Mouse (Mus musculus) CD4-positive, CD25-positive, alpha-beta regulatory T cell, adult 4 months (primary cell): Measurements from ENCODE around the gene Klk1. TPM values are rescaled to one million over a fixed set of nuclear protein-coding genes. Genes with fewer than 3 reads are reported as not detected.
"Not testable (repeated sequence)": the region's sequence is repeated elsewhere in the genome, so short reads cannot be mapped to it uniquely, and the experiment has no call there.

Experiments
- ATAC-seq: one replicate; pipeline ENCODE4 v1.8.0; 2017
- polyA plus RNA-seq, 2 experiments: library from polyadenylated mRNA; unstranded; fragments of 100-300 nt; shearing (Covaris generic); gene quantifications; one replicate each; pipeline ENCODE4 v1.2.1; 2017

The Klk1 gene
- 1 to 10 TPM in 1 of 2 experiments, not detected in 1; 1.0 TPM for polyA plus RNA-seq

DNA sequence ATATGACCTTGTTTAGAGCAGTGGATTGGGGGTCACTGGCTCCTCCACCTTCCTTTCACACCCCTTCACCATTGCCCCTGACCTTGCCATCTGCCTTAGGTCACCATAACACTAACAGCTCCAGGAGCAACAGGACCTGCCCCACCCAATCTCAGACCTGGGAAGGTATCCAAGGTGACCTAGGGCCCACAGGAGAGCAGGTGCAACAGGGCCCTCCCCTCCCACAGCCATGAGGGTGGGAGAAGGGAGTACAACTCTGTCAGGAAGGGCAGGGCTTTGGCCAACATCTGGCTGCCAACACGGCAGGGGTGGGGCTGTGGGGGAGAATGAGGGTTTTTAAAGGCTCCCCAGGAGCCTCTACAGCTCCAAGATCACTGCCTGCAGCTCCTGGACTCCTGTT, at the start of gene Klk1:
Gene Klk1 (plus strand): TSS at position 285 of the 400 bp plus-strand sequence.
- ATAC-seq, result no peak

DNA sequence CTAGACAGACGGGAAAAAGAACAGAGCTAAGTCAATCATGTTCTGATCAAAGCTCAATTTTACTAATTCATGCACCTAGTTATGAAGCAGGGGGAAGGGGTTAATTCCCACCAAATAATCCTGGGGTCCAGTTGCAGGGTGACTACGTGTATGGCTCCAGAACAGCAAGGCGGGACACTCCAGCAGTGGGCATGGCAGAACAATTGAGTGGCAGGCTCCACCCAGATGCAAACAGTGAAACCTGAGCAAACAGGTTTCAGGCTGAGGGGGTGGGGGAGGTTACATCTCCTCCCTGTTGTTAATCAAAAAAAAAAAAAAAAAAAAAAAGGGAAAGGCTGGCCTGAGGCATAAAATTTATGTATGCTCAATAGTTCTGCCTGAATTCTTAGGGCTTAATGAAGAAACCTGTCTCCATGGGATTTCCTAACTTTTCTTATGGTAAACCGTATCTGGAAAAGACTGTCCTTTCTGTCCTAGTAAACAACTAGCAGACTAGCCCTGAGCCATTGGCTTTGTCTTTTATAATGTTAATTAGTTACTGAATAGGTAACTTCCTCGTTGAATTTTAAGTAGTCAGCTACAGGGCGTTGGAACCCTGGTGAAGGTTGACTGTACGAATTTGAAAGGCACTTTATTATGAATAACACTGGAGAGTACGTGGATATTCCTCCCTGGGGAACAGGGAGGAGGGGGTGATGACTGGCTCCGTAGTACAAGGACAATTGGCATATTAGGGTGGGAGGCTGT, 45.7 kb upstream of the Klk1 start:
- no peak for ATAC-seq

DNA sequence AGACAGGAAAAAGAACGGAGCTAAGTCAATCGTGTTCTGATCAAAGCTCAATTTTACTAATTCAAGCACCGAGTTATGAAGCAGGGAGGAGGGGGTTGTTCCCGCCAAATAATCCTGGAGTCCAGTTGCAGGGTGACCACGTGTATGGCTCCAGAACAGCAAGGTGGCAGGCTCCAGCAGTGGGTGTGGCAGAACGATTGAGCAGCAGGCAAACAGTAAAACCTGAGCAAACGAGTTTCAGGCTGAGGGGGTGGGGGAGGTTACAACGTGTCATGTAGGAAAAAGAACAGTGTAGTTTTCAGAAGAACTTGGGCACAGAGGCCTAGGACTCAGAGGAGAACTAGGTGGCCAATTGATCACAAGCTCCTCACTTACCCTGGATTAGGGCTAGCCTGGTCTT, 38.6 kb upstream of the Klk1 start:
- ATAC-seq, result not testable (repeated sequence)

DNA sequence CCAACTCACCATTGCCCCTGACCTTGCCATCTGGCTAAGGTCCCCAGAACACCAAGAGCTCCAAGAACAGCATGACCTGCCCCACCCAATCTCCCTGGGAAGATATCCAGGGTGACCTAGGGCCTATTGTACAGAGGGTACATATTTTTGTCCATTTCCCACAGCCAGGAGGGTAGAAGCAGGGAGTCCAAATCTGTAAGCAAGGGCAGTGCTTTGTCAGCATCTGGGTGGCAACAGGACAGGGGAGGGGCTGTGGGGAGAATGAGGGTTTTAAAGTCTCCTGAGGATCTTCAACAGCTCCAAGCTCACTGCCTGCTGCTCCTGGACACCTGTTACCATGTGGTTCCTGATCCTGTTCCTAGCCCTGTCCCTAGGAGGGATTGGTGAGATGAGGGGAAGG, 37.2 kb upstream of the Klk1 start, which contains the start of gene Klk1b24:
Gene Klk1b24 (plus strand): TSS at position 301 of the 400 bp plus-strand sequence.
- ATAC-seq, result not testable (repeated sequence)

DNA sequence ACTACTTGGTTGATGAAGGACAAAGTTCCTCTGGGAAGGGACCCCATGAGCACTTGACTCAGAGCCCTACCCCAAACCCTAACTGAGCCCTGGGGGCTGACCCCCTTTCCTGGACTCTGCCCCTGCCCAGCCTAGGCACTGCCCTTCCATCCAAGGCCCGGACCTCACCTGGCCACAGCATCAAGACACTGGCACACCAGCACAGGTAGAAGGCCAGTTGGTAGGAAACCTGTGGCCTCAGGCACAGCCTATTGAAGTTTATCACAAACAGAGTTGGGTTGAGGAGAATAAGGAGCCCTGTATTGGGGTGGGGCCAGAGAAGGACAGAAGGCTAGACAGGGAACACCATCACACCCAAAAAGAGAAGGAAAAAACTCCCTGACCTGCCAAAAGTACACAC, 31.7 kb upstream of the Klk1 start:
- not testable (repeated sequence) for ATAC-seq

DNA sequence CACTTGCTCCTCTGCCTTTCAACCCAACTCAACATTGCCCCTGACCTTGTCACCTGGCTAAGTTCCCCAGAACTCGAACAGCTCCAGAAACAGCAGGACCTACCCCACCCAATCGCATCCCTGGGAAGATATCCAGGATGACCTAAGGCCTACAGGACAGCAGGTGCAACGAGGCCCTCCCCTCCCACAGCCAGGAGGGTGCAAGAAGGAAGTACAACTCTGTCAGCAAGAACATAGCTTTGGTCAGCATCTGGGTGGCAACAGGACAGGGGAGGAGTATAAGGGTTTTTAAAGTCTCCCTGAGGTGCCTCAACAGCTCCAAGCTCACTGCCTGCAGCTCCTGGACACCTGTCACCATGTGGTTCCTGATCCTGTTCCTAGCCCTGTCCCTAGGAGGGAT, 27.3 kb upstream of the Klk1 start, which contains the start of gene Klk1b3:
Gene Klk1b3 (plus strand): TSS at position 301 of the 400 bp plus-strand sequence.
- no peak for ATAC-seq

DNA sequence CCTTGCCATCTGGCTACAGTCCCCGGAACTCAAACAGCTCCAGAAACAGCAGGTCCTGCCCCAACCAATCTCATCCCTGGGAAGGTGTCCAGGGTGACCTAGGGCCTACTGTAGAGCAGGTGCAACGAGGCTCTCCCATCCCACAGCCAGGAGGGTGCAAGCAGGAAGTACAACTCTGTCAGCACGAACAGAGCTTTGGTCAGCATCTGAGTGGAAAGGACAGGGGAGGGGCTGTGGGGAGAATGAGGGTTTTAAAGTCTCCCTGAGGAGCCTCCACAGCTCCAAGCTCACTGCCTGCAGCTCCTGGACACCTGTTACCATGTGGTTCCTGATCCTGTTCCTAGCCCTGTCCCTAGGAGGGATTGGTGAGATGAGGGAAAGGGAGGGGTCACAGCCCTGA, 18.0 kb upstream of the Klk1 start, which contains the start of gene Klk1b4:
Gene Klk1b4 (plus strand): TSS at position 301 of the 400 bp plus-strand sequence.
- not testable (repeated sequence) for ATAC-seq

DNA sequence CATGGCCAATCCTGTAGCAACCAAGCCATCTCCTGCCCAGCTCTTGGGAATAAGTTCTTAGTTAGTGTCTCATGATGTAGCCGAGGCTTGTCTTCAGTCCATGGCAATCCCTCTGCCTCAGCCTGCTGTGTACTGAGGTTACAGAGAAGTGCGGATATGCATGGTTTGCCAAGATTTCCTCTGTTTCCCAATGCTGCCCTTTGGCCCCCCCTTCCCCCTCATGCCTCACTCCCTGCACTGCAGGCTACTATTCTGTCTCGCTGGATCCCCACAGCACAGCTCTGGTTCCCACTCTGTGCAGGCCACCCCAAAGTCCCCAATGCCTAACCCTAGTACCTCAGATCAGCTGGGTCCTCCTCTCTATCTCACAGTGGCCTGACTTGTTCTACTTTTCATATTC, 16.9 kb upstream of the Klk1 start:
- ATAC-seq, result no peak

DNA sequence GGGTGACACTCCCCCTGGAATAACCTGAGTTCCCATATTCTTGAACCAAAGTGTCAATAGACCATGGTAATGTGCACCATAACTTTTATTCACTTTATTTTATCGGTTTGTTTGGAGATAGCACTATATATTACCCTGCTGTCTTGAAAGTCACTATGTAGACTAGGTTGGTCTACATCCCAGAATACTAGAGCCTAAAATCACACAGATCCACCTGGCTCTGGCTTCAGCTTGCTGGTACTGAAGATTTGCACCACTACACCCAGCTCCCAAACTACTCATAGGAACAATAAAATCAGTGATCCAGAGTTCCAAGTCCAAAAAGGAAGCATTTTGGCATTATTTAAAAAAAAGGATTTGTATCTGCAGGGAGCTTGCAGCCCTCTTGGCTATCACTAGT, 9.5 kb upstream of the Klk1 start, which contains the start of gene Klk1b5:
Gene Klk1b5 (plus strand): TSS at position 301 of the 400 bp plus-strand sequence.
- ATAC-seq, result no peak

DNA sequence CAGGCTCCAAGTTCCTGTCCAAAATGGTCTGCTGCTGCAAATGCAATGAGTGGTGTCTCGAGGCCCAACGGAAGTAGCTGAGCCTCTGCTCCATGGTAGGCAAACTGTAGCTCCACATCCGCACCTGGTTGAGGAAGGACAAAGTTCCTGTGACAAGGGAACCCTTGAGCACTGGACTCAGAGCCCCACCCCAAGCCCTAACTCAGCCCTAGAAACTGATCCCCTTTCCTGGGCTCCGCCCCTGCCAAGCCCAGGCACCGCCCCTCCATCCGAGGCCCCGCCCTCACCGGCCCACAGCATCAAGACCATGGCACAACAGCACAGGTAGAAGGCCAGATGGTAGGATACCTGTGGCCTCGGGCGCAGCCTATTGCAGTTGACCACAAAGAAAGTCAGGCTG, 3.6 kb upstream of the Klk1 start:
- not testable (repeated sequence) for ATAC-seq

DNA sequence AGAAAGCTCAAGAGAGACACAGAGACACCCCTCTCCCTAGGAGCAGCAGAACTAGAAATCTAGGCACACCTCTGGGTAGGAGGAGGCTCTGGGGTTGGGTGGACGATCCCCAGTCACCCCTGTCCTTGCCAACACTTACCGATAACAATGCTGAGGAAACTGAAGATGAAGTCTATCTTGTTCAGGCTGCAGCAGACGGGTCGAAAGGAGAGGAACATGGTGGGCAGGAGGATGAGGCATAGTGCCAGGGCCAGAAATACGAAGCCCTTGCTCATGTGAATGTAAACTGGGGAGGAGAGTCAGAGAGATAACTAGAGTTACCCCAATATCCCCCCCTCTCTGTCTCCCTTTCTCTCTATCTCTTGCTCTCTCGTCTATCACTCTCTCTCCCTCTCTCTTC, 2.8 kb upstream of the Klk1 start:
- not testable (repeated sequence) for ATAC-seq

DNA sequence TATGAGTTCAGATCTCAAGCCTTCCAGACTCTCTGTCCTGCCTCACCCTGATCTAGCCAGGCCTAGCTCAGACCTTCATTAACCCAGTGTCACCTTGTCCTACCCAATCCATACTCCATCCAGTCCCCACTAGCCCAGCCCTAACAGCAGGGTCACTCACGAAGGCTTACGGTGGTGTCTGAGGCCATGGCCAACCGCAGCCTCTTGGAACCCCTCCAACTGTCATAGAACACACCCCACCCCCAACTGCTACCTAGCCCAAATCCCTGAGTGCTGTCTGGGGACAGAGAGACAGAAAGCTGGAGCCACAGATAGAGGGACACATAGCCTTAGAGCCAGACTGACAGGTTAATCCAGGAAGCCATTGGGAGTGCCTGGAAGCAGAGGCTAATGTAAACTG, 10.7 kb downstream of the Klk1 start, which contains the start of gene Gm36864:
Gene Gm36864 (plus strand): TSS at position 269 of the 400 bp plus-strand sequence.
- no peak for ATAC-seq

DNA sequence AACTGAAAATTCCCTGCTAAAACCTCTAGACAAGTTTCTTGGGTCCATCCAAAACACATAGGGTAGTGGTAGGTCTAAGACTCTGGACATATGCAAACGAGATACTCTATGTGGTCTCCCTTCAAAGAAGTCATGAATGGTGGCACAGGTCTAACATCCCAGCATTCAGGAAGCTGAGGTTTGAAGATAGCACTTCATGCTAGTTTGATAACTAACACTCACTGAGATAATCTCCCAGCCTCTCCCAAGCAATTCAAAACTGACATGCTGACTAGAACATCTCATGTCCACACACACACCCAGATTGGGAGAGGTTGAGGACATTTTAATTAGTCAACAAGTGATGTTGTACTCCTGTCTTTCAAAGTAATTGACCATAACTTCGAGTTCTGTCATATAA, 14.8 kb downstream of the Klk1 start:
- ATAC-seq, result no peak

DNA sequence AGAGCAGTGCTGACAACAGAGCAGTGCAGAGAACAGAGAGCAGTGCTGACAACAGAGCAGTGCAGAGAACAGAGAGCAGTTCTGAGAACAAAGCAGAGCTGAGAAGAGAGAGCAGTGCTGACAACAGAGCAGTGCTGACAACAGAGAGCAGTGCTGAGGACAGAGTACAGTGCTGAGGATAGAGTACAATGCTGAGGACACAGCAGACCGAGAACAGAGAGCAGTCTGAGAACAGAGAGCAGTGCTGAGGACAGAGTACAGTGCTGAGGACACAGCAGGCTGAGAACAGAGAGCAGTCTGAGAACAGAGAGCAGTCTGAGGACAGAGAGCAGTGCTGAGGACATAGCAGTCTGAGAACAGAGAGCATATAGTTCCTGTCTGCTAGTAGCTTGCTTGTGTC, 15.6 kb downstream of the Klk1 start:
- ATAC-seq, result no peak

DNA sequence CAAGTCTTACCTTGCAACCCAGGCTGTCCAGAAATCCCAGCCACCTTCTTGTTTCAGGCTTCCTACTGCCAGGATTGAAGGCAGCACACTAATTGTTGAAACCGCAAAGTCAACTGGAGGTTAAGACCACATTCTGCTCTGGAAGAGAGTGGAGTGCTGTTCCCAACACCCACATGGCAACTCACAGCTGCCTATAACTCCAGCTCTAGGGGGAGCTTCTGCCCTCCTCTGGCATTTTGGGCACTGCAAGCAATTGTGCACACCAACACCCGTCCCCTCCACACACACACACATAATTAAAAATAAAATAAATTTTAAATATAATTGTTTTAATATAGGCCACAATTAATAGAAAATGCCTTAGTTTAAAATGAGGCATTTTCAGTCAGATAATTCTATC, 16.0 kb downstream of the Klk1 start:
- no peak for ATAC-seq

DNA sequence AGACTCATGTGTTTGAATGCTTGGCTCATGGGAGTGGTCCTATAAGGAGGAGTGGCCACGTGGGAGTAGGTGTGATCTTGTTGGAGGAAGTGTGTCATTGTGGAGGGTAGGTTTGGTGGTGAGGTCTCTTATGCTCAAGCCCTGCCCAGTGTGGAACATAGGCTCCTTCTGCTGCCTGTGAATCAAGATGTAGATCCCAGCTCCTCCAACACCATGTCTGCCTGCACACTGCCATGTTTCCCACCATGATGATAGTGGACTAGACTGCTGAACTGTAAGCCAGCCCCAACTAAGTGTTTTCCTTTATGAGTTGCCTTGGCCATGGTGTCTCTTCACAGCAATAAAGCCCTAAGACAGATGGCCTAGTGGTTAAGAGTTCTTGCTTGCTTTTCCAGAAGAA, 18.9 kb downstream of the Klk1 start:
- no peak for ATAC-seq

DNA sequence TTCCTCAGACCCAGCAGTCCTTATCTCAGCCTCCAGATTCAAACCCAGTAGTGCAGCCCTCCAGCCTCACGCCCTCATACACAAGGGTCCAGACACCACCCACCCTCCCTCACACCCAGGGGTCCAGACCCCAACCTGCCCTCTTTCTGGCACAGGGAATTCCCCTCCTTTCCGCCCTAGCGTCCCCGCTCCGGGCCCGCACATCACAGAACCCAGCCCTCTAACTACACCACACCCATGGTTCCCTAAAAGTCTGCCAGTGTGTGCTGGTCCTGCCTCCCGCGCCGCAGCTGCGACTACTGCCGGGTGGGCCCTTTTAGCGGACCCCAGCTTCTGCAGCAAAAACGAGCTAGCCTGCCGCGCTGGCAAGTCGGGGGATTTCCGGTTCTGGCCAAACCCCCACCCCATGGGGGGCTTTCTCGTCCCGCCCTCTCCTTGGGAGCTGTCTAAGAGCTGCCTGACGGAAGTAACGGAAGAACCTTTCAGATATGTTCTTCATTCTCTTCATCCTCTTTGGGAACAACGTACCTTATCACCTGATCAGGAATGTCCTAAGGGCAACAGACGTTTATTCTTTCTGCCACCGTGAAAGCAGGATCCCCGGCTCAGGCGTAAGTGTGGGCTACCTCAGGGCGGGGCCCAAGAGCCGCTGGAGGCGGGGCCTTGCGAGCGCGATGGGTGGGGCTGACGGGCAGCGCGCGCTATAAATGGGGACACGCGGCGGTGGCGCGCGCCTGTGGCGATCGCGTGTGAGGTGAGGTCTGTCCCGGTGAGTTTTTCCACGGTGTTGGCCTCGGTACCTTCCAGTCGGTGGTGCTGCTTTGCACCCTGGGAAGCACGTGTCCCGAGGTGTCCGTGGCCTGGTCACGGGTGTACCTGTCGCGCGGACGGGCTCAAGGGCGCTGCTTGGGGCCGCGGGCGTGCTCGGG, 21.2 kb downstream of the Klk1 start, which contains the start of the genes 1700028J19Rik and 2410002F23Rik:
Gene 1700028J19Rik (minus strand): TSS at position 641 of the 929 bp plus-strand sequence.
Gene 2410002F23Rik (plus strand): TSS at position 668 of the 929 bp plus-strand sequence.
- ATAC-seq, result peak; percentile 87

DNA sequence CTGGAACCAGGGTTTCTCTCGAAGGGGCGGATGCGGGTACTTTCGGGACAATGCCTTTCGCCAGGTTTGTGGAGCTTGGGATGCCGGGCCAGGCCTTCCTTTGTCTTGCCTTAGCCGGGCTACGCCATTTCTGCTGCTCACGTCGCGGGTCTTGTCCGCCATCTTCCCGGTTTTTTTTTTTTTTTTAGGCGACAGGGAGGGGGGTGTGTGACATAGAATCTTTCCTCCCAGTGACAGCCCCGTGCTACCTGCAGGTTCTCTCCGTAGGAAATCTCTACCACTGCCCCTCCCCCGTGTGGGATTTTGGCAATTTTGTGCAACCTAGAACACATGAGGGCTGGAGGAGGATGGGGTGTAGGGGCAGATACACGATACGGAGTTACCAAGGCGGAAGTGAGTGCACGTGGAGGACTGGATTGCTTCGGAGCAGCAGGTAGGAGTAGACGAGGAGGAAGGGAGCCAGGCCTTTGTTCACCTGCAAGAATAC, 21.9 kb downstream of the Klk1 start:
- peak; percentile 57 for ATAC-seq

DNA sequence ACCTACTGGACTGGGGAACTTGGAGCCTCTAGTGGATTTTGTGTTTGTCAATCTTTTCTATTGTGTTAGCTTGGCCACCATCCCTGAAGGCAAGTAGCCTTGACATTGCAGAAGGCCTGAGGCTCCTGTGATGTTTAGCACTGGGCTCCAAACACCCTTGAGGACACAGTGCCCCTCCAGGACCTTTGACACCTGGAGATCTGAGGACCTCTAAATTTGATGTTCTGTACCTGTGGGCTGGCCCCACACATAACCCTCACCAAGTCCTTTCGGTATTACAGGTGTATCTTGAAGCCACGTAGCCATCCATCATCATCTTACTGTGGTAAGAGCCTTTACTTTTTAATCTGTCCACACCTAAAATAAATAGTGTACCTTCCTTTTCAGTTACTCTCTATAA, 22.8 kb downstream of the Klk1 start:
- ATAC-seq, result no peak

DNA sequence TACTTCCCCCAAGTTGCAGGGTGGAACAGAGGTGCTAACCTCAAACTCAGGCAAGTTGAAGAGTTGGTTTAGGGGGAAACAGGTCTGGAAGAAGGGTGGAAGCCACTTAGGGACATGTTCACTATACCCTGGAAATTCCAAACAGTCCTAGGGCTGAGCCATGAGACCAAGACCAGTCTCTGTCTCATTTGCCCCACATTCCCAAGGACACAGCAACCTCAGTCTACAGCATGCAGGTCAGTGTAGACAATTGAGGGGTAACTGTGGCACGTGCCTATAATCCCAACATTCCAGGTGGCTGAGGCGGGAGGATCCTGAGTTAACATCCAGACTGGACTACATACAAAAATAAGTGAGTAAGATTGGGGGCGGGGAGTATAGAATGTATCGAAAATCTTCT, 24.1 kb downstream of the Klk1 start:
- no peak for ATAC-seq

DNA sequence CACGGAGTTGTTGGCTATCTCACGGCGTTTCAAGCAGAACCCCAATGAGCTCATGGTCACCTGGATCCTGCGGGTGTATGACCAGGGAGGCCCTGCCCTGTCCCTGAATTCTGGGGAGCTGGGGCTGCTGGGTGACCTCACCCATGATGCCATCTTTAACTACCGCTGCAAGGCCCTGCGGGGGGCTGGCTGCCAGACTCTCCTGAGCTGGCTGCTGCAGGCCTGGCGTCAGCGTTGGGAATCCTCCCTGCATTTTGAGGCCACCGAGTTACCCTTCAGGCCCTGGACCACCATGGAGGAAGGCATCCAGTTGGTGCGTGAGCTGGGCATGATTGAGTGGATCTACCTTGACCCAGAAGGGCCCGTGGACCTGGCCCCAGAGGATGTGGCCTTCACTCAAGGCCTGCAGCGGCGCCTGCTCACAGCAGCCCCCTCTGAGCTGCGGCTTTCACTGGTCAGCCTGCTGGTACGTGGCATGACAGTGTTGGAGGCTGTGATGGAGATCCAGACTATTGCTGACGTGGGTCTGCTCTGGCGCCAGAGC, 25.6 kb downstream of the Klk1 start:
- not testable (repeated sequence) for ATAC-seq

DNA sequence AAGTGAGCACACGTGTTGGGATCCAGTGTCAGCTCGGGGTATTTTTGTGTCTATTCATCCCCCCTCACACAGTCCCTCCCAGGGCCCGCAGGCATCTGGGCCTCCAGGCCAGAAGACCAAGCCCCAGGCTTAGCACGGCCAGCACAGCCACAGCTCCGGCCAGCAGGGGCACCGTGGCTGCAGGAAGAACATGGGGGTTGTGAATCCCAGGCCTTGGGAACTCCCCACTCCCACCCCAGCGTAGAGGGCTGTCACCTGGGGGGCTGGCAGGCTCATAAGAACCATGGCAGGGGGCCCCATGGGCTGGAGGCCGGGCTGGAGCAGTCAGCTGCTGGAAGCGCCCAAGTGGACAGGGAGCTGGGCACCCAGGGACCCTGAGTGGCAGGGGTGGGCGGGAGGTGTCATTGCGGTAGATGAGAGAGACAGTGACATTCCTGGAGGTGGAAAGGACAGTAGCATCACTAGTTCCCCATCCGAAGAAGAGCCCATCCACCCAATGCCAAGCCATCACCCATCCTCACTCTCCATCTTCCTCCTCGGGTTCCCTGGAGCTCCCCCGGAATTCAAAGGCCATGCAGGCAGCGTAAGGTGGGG, 28.0 kb downstream of the Klk1 start:
- no peak for ATAC-seq
